Mouse (Mus musculus) MEL (cell line): ENCODE measurements at regions not wholly inside any gene's neighbourhood (a gene's known extent, or its start where the extent isn't known, plus 50 kb on each side); places are given as distances from the start of the nearest gene placed in this dataset.

Experiments
- DNase-seq: peaks from one replicate; pipeline ENCODE4 v3.0.0; 2011; ENCODE audit warnings: low read depth, low spot score
- H3K27ac ChIP-seq: 2 replicates; pipeline ENCODE4 v1.5.1; 2012; ENCODE audit warnings: low read depth, mild to moderate bottlenecking, control low read depth, low read length, moderate library complexity; ENCODE audit not compliant: control insufficient read depth
- H3K27me3 ChIP-seq, 2 experiments: fragments of 150-350 bp in 1 of 2; sonication (generic) in 1 of 2; 2 replicates each; pipeline ENCODE4 v1.6.1; 2012; ENCODE audit warnings: low read length in 2 of 2, mild to moderate bottlenecking in 2 of 2, improper control_type of control experiment in 1 of 2, moderate library complexity in 1 of 2; ENCODE audit not compliant: insufficient read depth in 2 of 2, control insufficient read depth in 1 of 2
- H3K36me3 ChIP-seq, 2 experiments: 2 replicates each; pipeline ENCODE4 v1.6.1; 2012 to 2014; ENCODE audit warnings: low read length in 2 of 2, improper control_type of control experiment in 1 of 2, inconsistent platforms in 1 of 2, mild to moderate bottlenecking in 1 of 2; ENCODE audit not compliant: insufficient read depth in 2 of 2, control insufficient read depth in 1 of 2
- H3K4me1 ChIP-seq, 2 experiments: fragments of 150-350 bp in 1 of 2; sonication (generic) in 1 of 2; 2 replicates each; pipeline ENCODE4 v1.6.1; 2012; ENCODE audit warnings: low read length in 2 of 2, improper control_type of control experiment in 1 of 2, mild to moderate bottlenecking in 1 of 2; ENCODE audit not compliant: insufficient read depth in 2 of 2, control insufficient read depth in 1 of 2
- H3K4me3 ChIP-seq, 2 experiments: fragments of 150-350 bp in 1 of 2; sonication (generic) in 1 of 2; 2 replicates each; pipeline ENCODE4 v1.5.1; 2012; ENCODE audit warnings: low read depth in 2 of 2, low read length in 2 of 2, mild to moderate bottlenecking in 2 of 2, moderate library complexity in 2 of 2, control low read depth in 1 of 2, improper control_type of control experiment in 1 of 2; ENCODE audit not compliant: control insufficient read depth in 1 of 2, insufficient read depth in 1 of 2
- H3K79me2 ChIP-seq: 2 replicates; pipeline ENCODE4 v1.6.1; 2012; ENCODE audit warnings: mild to moderate bottlenecking, low read length, moderate library complexity; ENCODE audit not compliant: control insufficient read depth, poor library complexity, insufficient read depth
- H3K9ac ChIP-seq: 2 replicates; pipeline ENCODE4 v1.6.1; 2012; ENCODE audit warnings: low read depth, mild to moderate bottlenecking, control low read depth, low read length, moderate library complexity; ENCODE audit not compliant: control insufficient read depth, poor library complexity, severe bottlenecking
- H3K9me3 ChIP-seq: fragments of 150-350 bp; sonication (generic); replicated peaks from 2 replicates; pipeline ENCODE4 v1.6.1; 2012; ENCODE audit warnings: mild to moderate bottlenecking, low read length, improper control_type of control experiment, moderate library complexity; ENCODE audit not compliant: insufficient read depth
- CHD2 ChIP-seq: IDR thresholded peaks from 2 replicates; pipeline ENCODE4 v1.6.1; 2011; ENCODE audit warnings: low read length, improper control_type of control experiment
- JUND ChIP-seq: IDR thresholded peaks from 2 replicates; pipeline ENCODE4 v1.6.1; 2011; ENCODE audit warnings: low read depth, mild to moderate bottlenecking, improper control_type of control experiment, low read length
- KAT2A ChIP-seq: conservative IDR thresholded peaks from 2 replicates; pipeline ENCODE4 v1.6.1; 2012; ENCODE audit warnings: low read depth, low read length, improper control_type of control experiment, inconsistent platforms
- MAFK ChIP-seq: IDR thresholded peaks from 2 replicates; pipeline ENCODE4 v1.6.1; 2011; ENCODE audit warnings: low read depth, mild to moderate bottlenecking, low read length, improper control_type of control experiment, borderline replicate concordance
- MAX ChIP-seq: IDR thresholded peaks from 2 replicates; pipeline ENCODE4 v1.6.1; 2011; ENCODE audit warnings: low read length, improper control_type of control experiment
- MYB ChIP-seq: IDR thresholded peaks from 2 replicates; pipeline ENCODE4 v1.6.1; 2011; ENCODE audit warnings: mild to moderate bottlenecking, low read depth, low read length, improper control_type of control experiment
- NELFE ChIP-seq: IDR thresholded peaks from 2 replicates; pipeline ENCODE4 v1.6.1; 2011; ENCODE audit warnings: low read depth, low read length, improper control_type of control experiment
- POLR2AphosphoS2 ChIP-seq: IDR thresholded peaks from 2 replicates; pipeline ENCODE4 v1.6.1; 2011; ENCODE audit warnings: low read length, improper control_type of control experiment
- RAD21 ChIP-seq: IDR thresholded peaks from 2 replicates; pipeline ENCODE4 v1.6.1; 2011; ENCODE audit warnings: mild to moderate bottlenecking, low read depth, low read length, improper control_type of control experiment
- RCOR1 ChIP-seq: IDR thresholded peaks from 2 replicates; pipeline ENCODE4 v1.6.1; 2012; ENCODE audit warnings: low read depth, mild to moderate bottlenecking, inconsistent platforms, low read length, improper control_type of control experiment
- TCF12 ChIP-seq: IDR thresholded peaks from 2 replicates; pipeline ENCODE4 v1.6.1; 2014; ENCODE audit warnings: low read depth, mild to moderate bottlenecking, inconsistent platforms, low read length, improper control_type of control experiment, moderate library complexity
- UBTF ChIP-seq: IDR thresholded peaks from 2 replicates; pipeline ENCODE4 v1.6.1; 2012; ENCODE audit warnings: low read depth, mild to moderate bottlenecking, inconsistent platforms, low read length, improper control_type of control experiment, moderate library complexity, borderline replicate concordance; ENCODE audit not compliant: insufficient read depth
- USF2 ChIP-seq, 2 experiments: IDR thresholded peaks; 2 replicates each; pipeline ENCODE4 v1.6.1; 2011 to 2012; ENCODE audit warnings: improper control_type of control experiment in 2 of 2, low read length in 2 of 2, borderline replicate concordance in 1 of 2, inconsistent platforms in 1 of 2, low read depth in 1 of 2, mild to moderate bottlenecking in 1 of 2; ENCODE audit not compliant: insufficient read depth in 1 of 2
- ZC3H11A ChIP-seq: IDR thresholded peaks from 2 replicates; pipeline ENCODE4 v1.6.1; 2012; ENCODE audit warnings: low read depth, mild to moderate bottlenecking, inconsistent platforms, low read length, improper control_type of control experiment
- ZMIZ1 ChIP-seq: IDR thresholded peaks from 2 replicates; pipeline ENCODE4 v1.6.1; 2012; ENCODE audit warnings: low read depth, mild to moderate bottlenecking, inconsistent platforms, low read length, improper control_type of control experiment, moderate library complexity

DNA sequence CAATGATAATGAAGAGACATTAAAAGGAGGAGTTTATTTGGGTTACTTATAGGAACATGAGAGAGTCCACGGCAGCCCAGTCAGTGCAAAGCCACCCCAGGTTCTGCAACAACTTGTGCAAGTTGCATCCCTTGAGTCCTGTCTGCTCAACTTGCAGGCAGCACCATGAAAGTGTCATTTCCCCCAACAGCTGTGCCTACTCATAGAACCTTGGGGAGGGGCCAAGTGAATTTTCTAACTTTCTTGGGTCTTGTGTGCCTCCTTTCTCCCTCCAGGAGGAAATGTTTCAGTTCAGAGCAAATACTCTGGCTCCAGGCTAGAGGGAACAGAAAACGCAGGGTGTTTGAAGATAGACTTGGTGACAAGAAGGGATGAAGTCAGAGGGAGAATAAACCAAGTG lies 204.5 kb upstream of the Mocs1 start:
- no peak for DNase-seq
- no peak for TF ChIP-seq MAFK
- no peak for TF ChIP-seq ZMIZ1
- TF ChIP-seq TCF12: no peak
- no peak for TF ChIP-seq POLR2AphosphoS2
- TF ChIP-seq JUND: no peak
- no peak for TF ChIP-seq USF2 (IDR thresholded peaks at IDR 0.05; ENCODE audit: borderline replicate concordance in 1 of 2, insufficient read depth in 1 of 2, low read depth in 1 of 2, low read length in 2 of 2)
- no peak for TF ChIP-seq RAD21
- TF ChIP-seq CHD2: no peak
- TF ChIP-seq MYB: no peak
- no peak for TF ChIP-seq ZC3H11A
- TF ChIP-seq RCOR1: no peak
- TF ChIP-seq MAX: no peak
- TF ChIP-seq NELFE: no peak
- TF ChIP-seq, all 39 proteins: peak for 0
- H3K4me3 ChIP-seq: no peak overlapping the region
- no peaks in the 10 kb centered on the region for H3K79me2 ChIP-seq
- H3K36me3 ChIP-seq: no peaks in the 10 kb centered on the region
- H3K9ac ChIP-seq: no peak overlapping the region
- no peaks in the 10 kb centered on the region for H3K9me3 ChIP-seq
- no peaks in the 10 kb centered on the region for H3K27me3 ChIP-seq
- no peaks in the 10 kb centered on the region for H3K4me1 ChIP-seq
- no peak overlapping the region for H3K27ac ChIP-seq

DNA sequence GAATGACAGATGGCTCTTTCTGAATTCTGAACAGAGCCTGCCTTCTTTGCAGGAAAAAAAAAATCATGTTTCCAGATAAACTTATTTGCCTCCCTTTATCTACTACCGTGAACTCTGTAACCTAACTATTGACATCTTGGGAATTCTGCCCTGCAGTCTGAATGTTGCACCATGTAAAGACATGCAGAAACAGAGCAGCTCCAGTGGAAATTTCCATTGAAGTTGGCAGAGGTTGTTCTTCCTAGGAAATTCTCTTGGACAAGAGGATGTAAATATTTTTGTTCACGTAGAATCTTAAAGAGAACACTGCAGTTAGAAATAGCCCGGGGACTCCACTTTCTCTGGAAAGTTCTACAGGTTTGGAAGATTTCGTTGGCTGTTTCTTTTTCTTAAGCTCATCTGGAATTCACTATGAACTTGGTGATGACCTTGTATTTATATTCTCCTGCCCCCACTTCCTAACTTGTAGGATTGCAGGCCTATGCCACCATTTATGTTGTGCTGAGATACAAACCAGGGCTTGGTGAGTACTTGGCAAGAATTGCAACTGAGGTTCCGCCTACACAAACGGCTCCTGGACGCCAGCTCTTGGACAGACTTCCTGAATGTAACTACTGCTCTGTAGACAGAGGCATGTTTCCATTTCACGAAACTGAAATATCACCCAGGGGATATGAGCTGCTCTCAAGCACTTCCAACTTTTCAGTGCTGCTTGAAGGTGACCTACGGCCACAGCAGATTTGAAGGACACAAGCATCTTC lies 202.7 kb upstream of the Mocs1 start:
- no peaks in the 10 kb centered on the region for H3K9me3 ChIP-seq
- H3K4me1 ChIP-seq: no peaks in the 10 kb centered on the region

More for the DNA sequence above, 202.7 kb upstream of the Mocs1 start:
- no peak for DNase-seq
- no peak overlapping the region for H3K27ac ChIP-seq
- no peaks in the 10 kb centered on the region for H3K79me2 ChIP-seq
- no peaks in the 10 kb centered on the region for H3K27me3 ChIP-seq
- H3K36me3 ChIP-seq: no peaks in the 10 kb centered on the region
- TF ChIP-seq KAT2A (no peak), JUND (no peak), UBTF (no peak), ZMIZ1 (no peak), RCOR1 (no peak), ZC3H11A (no peak)
- H3K9ac ChIP-seq: no peak overlapping the region
- no peak overlapping the region for H3K4me3 ChIP-seq
